Mouse (Mus musculus) cerebellum, postnatal 14 days (tissue): ENCODE measurements around the gene Crebbp.
"Not testable (repeated sequence)": the region's sequence is repeated elsewhere in the genome, so short reads cannot be mapped to it uniquely, and the experiment has no call there.

Experiments used
- DNase-seq, 2 experiments: peaks; one replicate each; pipeline ENCODE4 v3.0.0; 2021; ENCODE audit warnings: mixed read lengths in 2 of 2

The Crebbp gene

DNA sequence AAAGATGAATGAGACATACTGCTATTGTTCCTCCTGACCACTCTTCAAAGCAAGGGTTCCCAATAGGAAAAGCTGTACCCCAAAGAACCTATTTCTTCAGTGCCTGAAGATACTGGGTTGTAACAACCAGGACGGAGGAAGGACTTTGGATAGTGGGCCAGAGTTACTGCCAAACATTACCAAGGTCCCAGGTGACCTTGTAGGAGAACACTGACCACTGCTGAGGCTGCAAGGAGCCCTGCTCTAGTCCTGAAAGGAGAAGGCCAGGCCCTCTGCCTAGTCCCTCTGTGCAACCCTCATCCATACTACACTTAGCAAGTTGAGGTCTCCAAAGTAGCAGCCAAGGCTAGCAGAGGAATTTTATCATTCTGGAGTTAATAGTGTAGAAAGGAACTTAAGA, 60.7 kb downstream of the Crebbp start:
- DNase-seq, result no peak

DNA sequence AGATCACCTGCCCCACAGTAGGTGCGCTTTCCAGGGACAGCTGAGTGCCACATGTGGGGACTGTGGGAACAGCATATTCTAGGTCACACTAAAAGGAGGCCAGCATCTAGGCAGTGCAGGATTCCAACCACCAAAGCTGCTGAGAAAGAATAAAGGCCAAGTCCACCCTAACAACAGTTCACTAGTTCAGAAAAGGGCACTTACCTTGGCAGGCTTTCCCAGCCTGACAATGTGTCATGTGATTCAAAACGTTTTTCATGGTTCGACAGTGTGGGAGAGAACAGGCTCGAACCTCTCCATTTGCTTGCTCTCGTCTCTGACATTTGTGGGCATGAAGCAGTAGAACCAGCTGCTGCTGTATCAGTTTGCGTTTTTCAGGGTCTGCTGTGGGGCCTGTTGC, 75.3 kb downstream of the Crebbp start:
- no peak for DNase-seq

DNA sequence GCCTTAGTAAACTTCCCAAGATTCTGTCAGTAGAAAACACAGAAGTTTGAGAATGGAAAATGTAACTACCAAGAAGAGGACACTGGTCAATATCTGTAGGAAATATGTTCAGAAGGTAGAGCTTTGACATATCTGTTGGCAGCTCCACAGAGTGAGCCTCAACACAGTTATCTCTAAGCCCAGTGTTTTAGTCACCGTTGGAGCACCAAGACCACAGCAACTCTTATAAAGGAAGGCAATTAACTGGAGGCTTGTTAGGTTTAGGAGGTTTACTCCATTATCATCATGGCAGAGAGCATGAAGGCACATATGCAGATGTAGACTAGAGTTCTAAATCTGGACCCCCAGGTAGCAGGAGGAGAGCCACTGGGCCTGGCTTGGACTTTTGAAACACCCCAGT, 80.0 kb downstream of the Crebbp start:
- no peak for DNase-seq

DNA sequence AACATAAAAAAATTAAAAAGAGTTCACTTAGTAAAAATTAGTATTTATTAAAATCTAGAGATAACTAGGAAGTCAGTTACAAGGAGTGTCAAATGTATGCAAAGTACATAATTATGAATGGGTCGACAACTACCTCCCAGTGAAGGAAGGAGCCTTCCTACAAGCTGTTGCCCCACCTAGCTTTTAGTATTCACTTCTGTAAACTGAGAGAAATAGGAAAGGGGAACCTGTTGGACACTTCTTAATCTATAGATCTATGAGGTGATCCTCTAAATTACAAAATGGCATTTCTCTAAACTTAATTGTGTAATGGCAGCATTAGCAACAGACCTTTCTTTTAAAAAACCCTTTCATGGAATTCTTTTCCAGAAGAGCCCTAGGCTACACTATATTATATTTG, 84.9 kb downstream of the Crebbp start:
- DNase-seq, result no peak

- peak; percentile 19 to 24 for DNase-seq
Measured at GRCm38 (mm10) chr16:4117072-4117471, 96.7 kb downstream of the Crebbp start.

- DNase-seq, result no peak
Measured at GRCm38 (mm10) chr16:4100374-4100773, 113.4 kb downstream of the Crebbp start.

- peak in 1 of 2 experiments; percentile 24 for DNase-seq
Measured at GRCm38 (mm10) chr16:4097521-4097920, 116.3 kb downstream of the Crebbp start.

DNA sequence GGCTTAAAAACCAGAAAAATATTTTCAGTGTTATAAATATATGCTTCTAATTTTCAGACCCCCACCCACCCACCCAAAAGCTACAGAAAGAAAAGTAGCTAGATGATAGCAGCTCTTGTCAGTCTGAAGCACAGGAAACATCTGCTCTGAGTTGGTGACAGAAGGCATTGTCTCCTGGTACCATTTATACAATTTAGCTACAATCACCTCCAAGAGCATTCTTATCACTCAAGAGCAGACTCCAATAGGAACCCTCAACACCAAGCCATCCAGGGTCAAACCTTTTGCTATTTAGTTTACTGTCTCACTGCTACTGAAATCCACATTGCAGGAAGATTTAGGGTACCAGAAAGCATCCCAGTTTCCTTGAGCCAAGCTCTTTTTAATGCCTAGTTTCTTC, 116.9 kb downstream of the Crebbp start:
- no peak for DNase-seq

- no peak for DNase-seq
Measured at GRCm38 (mm10) chr16:4096141-4096540, 117.7 kb downstream of the Crebbp start.

- no peak for DNase-seq
Measured at GRCm38 (mm10) chr16:4087214-4087913, 126.4 kb downstream of the Crebbp start.

DNA sequence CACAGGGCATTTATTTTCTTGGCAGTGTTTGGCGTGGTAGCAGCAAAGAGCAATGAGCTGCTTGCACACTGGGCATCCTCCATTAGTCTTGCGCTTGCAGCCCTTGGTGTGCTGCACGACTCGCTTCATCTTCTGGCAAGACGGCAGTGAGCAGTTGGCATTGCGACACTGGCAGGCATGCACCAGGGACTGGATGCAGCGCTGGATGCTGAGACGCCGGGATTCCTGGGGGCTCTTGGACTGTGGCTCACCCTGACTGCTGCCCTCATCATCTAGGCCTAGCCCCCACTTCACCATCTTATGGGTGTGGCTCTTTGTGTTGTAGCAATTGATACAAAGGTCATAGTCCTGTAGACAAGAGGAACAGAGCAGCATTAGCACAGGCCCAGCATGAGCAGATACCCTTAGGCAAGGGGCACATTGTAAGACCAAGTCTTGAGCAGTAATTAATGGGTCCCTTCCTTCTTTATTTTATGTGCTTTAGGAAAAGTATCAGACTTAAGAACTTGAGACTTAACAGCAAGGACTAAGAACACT, 127.9 kb downstream of the Crebbp start:
- no peak for DNase-seq

DNA sequence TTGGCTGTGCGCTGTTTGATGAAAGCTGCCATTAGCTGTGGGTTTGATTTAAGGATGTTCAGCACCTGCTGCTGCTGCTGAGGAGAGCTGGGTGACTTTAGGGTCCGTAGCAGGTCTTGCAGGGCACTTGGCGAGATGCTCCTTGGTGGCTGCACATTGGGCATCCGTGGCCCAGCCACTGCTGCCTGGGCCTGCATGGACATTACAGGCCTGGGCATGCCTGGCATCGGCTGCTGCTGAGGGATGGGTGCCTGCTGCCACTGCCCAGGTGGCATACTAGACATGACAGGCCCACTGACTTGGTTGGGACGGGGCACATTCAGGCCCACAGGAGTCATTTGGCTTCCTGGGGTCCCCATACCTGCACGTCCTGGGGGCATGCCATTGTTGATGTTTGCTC, 128.7 kb downstream of the Crebbp start:
- DNase-seq, result no peak

GRCm38 (mm10) chr16:4080419-4080818, 133.4 kb downstream of the Crebbp start:
- DNase-seq, result not testable (repeated sequence)

DNA sequence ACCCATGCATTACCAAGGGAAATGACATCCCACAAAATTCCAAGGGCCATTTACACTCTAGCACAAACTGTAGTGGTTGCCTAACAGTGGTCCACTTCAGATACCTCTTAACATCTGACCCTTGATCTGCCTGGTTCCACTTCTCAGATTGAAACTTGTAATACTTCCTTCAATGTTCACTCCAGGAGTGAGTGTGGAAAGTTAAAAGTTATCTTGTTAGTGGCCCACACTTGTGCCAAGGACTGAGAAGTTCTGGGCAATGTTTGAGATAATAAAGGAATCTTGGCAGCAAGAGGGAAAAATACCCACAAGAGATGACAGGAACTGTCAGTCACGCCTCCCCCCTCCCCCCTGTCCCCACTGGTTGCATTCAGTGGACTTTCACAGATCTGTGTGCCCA, 134.1 kb downstream of the Crebbp start:
- DNase-seq, result no peak

DNA sequence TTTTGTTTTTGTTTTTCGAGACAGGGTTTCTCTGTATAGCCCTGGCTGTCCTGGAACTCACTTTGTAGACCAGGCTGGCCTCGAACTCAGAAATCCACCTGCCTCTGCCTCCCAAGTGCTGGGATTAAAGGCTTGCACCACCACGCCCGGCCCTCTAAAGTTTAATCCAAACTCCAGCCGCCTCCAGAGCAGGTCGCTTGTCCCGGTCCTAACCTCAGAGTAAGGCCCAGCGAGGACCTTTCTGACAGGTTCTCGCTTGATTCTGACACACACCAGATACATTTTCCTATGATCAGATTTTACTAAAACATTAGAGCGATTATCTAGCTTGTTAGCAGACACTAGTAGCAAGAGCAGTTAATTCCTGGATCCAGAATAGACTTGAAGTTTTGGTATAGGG, 135.5 kb downstream of the Crebbp start:
- DNase-seq, result peak in 1 of 2 experiments; percentile 23

GRCm38 (mm10) chr16:4077384-4078061, 136.3 kb downstream of the Crebbp start, which contains the start of gene Trap1:
TSS of gene Trap1 (minus strand) at chr16:4077827.
- peak; percentile 95 to 97 for DNase-seq

- DNase-seq, result no peak
Measured at GRCm38 (mm10) chr16:4074836-4075235, 139.0 kb downstream of the Crebbp start.

DNA sequence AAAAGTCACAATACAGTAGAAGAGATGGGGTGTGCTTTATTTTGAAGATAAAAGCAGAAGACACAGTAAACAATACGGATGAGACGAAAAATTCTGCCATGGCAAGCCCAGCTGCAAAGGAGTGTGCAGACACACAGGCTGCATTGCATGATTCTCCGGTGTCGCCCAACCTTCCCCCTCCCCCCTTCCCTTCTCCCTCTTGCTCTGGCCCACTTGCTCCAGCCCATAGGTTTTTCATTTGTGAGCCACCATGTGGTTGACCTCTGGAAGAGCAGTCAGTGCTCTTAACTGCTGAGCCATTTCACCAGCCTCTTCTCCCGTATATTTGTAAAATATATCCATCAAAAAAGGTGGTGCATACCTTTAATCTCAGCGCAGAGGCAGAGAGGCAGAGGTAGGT, 139.5 kb downstream of the Crebbp start:
- no peak for DNase-seq

- DNase-seq, result peak; percentile 63 to 71
Measured at GRCm38 (mm10) chr16:4068588-4068987, 145.2 kb downstream of the Crebbp start.

GRCm38 (mm10) chr16:4064945-4065344, 148.9 kb downstream of the Crebbp start:
- no peak for DNase-seq

DNA sequence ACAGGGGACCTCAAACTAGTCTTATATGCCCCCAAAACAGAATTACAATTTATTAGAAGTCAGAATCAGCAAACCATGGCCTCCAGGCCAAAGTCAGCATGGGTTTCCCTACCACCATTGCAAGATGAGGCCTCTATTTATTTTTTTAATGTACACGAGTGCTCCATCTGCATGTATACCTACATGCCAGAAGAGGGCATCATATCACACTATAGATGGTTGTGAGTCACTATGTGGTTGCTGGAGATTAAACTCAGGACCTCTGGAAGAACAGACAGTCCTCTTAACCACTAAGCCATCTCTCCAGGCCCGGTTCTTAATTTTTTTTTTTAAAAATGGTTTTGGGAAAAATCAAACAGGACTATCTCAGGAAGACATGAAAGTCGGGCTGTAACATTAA, 160.0 kb downstream of the Crebbp start:
- no peak for DNase-seq

DNA sequence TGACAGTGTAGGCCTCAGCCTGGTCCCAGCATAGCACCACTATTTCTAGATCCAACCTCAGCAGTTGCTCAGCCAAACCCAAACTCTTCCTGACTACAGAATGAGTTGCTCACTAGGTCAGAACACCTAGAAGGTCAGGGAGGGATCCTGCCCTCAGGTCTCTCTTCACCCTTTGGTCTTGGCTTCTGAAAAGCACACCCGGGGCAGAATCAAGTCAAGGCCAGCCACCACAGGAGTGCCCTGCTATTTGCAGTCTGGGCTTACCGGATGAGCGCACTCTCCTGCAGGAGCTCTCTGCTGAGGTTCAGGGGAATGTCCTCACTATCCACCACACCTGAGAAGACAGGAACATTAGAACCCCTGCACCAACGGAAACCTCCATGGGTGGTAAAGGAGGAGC, 161.2 kb downstream of the Crebbp start:
- no peak for DNase-seq

DNA sequence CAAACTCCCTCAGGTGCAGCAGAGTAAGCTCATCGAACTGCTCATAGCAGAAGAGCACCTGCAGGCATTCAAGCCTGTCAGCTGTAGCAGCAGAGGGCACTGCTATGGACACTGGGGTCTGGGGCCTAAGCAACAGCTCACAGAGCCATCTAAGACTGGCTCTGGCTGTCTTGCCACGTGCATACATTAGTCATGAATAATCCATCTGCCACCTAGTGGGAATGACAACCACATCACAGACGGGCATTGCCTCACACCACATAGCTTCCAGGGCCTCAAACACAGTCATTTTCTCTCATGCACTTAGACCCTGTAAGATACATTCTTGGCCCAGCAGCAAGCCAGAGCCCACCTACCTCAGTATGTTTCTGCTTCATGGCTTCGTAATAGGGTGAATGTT, 168.3 kb downstream of the Crebbp start:
- no peak for DNase-seq

GRCm38 (mm10) chr16:4044093-4044492, 169.7 kb downstream of the Crebbp start:
- no peak for DNase-seq
